Comparison of ENCODE assay signal across 8 mouse cellular contexts in the genomic region with DNA sequence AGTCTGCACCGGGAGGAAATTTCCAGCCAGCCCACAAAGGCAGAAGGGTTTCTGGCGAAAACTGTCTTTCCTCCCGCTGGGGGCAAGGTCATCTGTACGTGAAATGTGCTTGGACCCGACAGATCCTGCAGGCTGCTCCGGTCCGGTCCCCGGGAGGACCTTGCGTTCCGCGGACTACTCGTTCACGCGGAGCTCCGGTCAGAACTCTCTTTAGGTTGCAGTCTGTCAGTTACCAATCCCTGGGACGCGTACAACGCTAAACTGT. TPM values are rescaled to one million over a fixed set of nuclear protein-coding genes. Genes with fewer than 3 reads are reported as not detected.
DNase-seq lines count a peak whose midpoint lies in the region; ATAC-seq and TF ChIP-seq lines count a peak whose summit lies in the region.

No protein-coding gene starts in this region.

- no peaks in the 10 kb centered on the region for H3K27me3 ChIP-seq in embryonic facial prominence, embryonic 15.5 days
- H3K27me3 ChIP-seq in intestine, postnatal 0 days (replicated peaks; ENCODE audit: control insufficient read depth, insufficient read depth, low read length): no peaks in the 10 kb centered on the region
- H3K27me3 ChIP-seq in neural tube, embryonic 12.5 days (replicated peaks): no peaks in the 10 kb centered on the region

- H3K4me2 ChIP-seq in embryonic facial prominence, embryonic 15.5 days (replicated peaks): peak overlapping the region; percentile 94
- peak overlapping the region; percentile 78 for H3K4me2 ChIP-seq in intestine, postnatal 0 days (replicated peaks; ENCODE audit: low read depth)
- H3K4me2 ChIP-seq in neural tube, embryonic 12.5 days (replicated peaks): peak overlapping the region; percentile 98

- peak overlapping the region; percentile 84 for H3K9ac ChIP-seq in embryonic facial prominence, embryonic 15.5 days
- peak overlapping the region; percentile 90 for H3K9ac ChIP-seq in intestine, postnatal 0 days (ENCODE audit: low read depth, low read length)
- peak overlapping the region; percentile 91 for H3K9ac ChIP-seq in neural tube, embryonic 12.5 days

- TF ChIP-seq CTCF in lung, adult 2 months (IDR thresholded peaks at IDR 0.05; ENCODE audit: insufficient read depth, low read length): no peak
- TF ChIP-seq CTCF in intestine, postnatal 0 days (IDR thresholded peaks at IDR 0.05; ENCODE audit: low read depth): no peak

- H3K9me3 ChIP-seq in embryonic facial prominence, embryonic 15.5 days (replicated peaks): no peaks in the 10 kb centered on the region
- no peaks in the 10 kb centered on the region for H3K9me3 ChIP-seq in intestine, postnatal 0 days (ENCODE audit: control insufficient read depth)
- H3K9me3 ChIP-seq in neural tube, embryonic 12.5 days: no peaks in the 10 kb centered on the region

- peak; percentile 82 for DNase-seq in lung, adult 2 months
- DNase-seq in lung, postnatal 36 days: no peak
- DNase-seq in layer of hippocampus, adult 8-10 months (ENCODE audit: low spot score in 2 of 2): no peak
- DNase-seq in left cerebral cortex, postnatal 14 days (ENCODE audit: low spot score in 2 of 2): no peak
- DNase-seq in urinary bladder, postnatal 36 days (ENCODE audit: low spot score in 2 of 2): no peak

- peaks cover 19% of the 10 kb centered on the region for H3K4me1 ChIP-seq in lung, adult 2 months (ENCODE audit: control insufficient read depth, insufficient read depth, low read length)
- peaks cover 61% of the 10 kb centered on the region for H3K4me1 ChIP-seq in embryonic facial prominence, embryonic 15.5 days
- H3K4me1 ChIP-seq in intestine, postnatal 0 days (replicated peaks; ENCODE audit: control insufficient read depth, insufficient read depth, low read length): peaks cover 9% of the 10 kb centered on the region
- H3K4me1 ChIP-seq in neural tube, embryonic 12.5 days: peaks cover 55% of the 10 kb centered on the region

- TF ChIP-seq POLR2A in lung, adult 2 months (IDR thresholded peaks at IDR 0.05; ENCODE audit: borderline replicate concordance, extremely low read depth, low read depth, low read length): no peak

- peak overlapping the region; percentile 90 for H3K4me3 ChIP-seq in lung, adult 2 months (replicated peaks; ENCODE audit: extremely low read depth, low read depth, low read length)
- peak overlapping the region; percentile 75 for H3K4me3 ChIP-seq in embryonic facial prominence, embryonic 15.5 days (replicated peaks)
- peak overlapping the region; percentile 80 for H3K4me3 ChIP-seq in intestine, postnatal 0 days (ENCODE audit: low read depth, low read length)
- H3K4me3 ChIP-seq in neural tube, embryonic 12.5 days: peak overlapping the region; percentile 80

- no peak for ATAC-seq in embryonic facial prominence, embryonic 15.5 days (ENCODE audit: insufficient number of reproducible peaks, low FRiP score, low TSS enrichment, low read depth)
- no peak for ATAC-seq in intestine, postnatal 0 days
- no peak for ATAC-seq in neural tube, embryonic 12.5 days (ENCODE audit: low FRiP score, low read depth)

- WGBS in lung, adult 2 months: under 1% methylated on average over 18 of the region's 18 CpGs
- under 1% methylated on average over 18 of the region's 18 CpGs for WGBS in embryonic facial prominence, embryonic 15.5 days
- under 1% methylated on average over 18 of the region's 18 CpGs for WGBS in intestine, postnatal 0 days
- WGBS in neural tube, embryonic 12.5 days: 0% methylated on average over 18 of the region's 18 CpGs

- intact Hi-C loops in left cerebral cortex, postnatal 14 days (cut with DNase I): no loop called here

- peak overlapping the region; percentile 98 for H3K27ac ChIP-seq in embryonic facial prominence, embryonic 15.5 days (replicated peaks)
- peak overlapping the region; percentile 98 for H3K27ac ChIP-seq in intestine, postnatal 0 days (ENCODE audit: low read depth, low read length)
- peak overlapping the region; percentile 95 for H3K27ac ChIP-seq in neural tube, embryonic 12.5 days

- H3K36me3 ChIP-seq in embryonic facial prominence, embryonic 15.5 days: peaks cover 37% of the 10 kb centered on the region
- H3K36me3 ChIP-seq in intestine, postnatal 0 days (ENCODE audit: control insufficient read depth, insufficient read depth): peaks cover 30% of the 10 kb centered on the region
- peaks cover 40% of the 10 kb centered on the region for H3K36me3 ChIP-seq in neural tube, embryonic 12.5 days

RNA-seq across cellular contexts. Expression of gene Kdm6b, which starts 3.5 kb away (rescaled TPM):
- polyA plus RNA-seq in lung, adult 2 months (2012; rRNA removed): 19.4 and 21.0 TPM in 2 replicates
- 35.5 and 37.2 TPM in 2 replicates for polyA plus RNA-seq in embryonic facial prominence, embryonic 15.5 days (2015; fragmentation: Nextera tagmentation; extraction: Ambion mirVana)
- polyA plus RNA-seq in intestine, postnatal 0 days (2015; fragmentation: Nextera tagmentation; extraction: Ambion mirVana): 18.2 and 23.6 TPM in 2 replicates
- polyA plus RNA-seq in neural tube, embryonic 12.5 days (2016; fragmentation: Nextera tagmentation; extraction: Ambion mirVana): 48.6 and 52.4 TPM in 2 replicates
- 10 to 100 TPM; 32.3 to 36.4 (median 34.8) TPM for total RNA-seq in layer of hippocampus, adult 8-10 months (2022)
- total RNA-seq in left cerebral cortex, postnatal 14 days (2021): 10 to 100 TPM; 33.0 to 33.3 TPM

RNA-seq across cellular contexts. Expression of gene Tmem88, which starts 11.9 kb away (rescaled TPM):
- 37.8 and 63.1 TPM in 2 replicates for polyA plus RNA-seq in lung, adult 2 months (2012; rRNA removed)
- polyA plus RNA-seq in embryonic facial prominence, embryonic 15.5 days (2015; fragmentation: Nextera tagmentation; extraction: Ambion mirVana): 19.5 and 20.0 TPM in 2 replicates
- polyA plus RNA-seq in intestine, postnatal 0 days (2015; fragmentation: Nextera tagmentation; extraction: Ambion mirVana): 24.1 and 24.9 TPM in 2 replicates
- polyA plus RNA-seq in neural tube, embryonic 12.5 days (2016; fragmentation: Nextera tagmentation; extraction: Ambion mirVana): 13.7 TPM in 2 replicates
- total RNA-seq in layer of hippocampus, adult 8-10 months (2022): 1 to 10 TPM; 2.2 to 2.8 (median 2.5) TPM
- 1 to 10 TPM; 2.6 to 2.9 TPM for total RNA-seq in left cerebral cortex, postnatal 14 days (2021)

RNA-seq across cellular contexts. Expression of gene Cyb5d1, which starts 14.5 kb away (rescaled TPM):
- polyA plus RNA-seq in lung, adult 2 months (2012; rRNA removed): 21.9 and 24.7 TPM in 2 replicates
- polyA plus RNA-seq in embryonic facial prominence, embryonic 15.5 days (2015; fragmentation: Nextera tagmentation; extraction: Ambion mirVana): 32.6 and 40.9 TPM in 2 replicates
- 8.6 and 8.9 TPM in 2 replicates for polyA plus RNA-seq in intestine, postnatal 0 days (2015; fragmentation: Nextera tagmentation; extraction: Ambion mirVana)
- polyA plus RNA-seq in neural tube, embryonic 12.5 days (2016; fragmentation: Nextera tagmentation; extraction: Ambion mirVana): 48.5 and 49.9 TPM in 2 replicates
- total RNA-seq in layer of hippocampus, adult 8-10 months (2022): 10 to 100 TPM; 37.5 to 51.2 (median 46.5) TPM
- 10 to 100 TPM; 36.8 to 42.0 TPM for total RNA-seq in left cerebral cortex, postnatal 14 days (2021)

RNA-seq across cellular contexts. Expression of gene Naa38, which starts 14.7 kb away (rescaled TPM):
- polyA plus RNA-seq in lung, adult 2 months (2012; rRNA removed): 129 and 141 TPM in 2 replicates
- polyA plus RNA-seq in embryonic facial prominence, embryonic 15.5 days (2015; fragmentation: Nextera tagmentation; extraction: Ambion mirVana): 150 and 158 TPM in 2 replicates
- polyA plus RNA-seq in intestine, postnatal 0 days (2015; fragmentation: Nextera tagmentation; extraction: Ambion mirVana): 159 and 164 TPM in 2 replicates
- polyA plus RNA-seq in neural tube, embryonic 12.5 days (2016; fragmentation: Nextera tagmentation; extraction: Ambion mirVana): 105 and 111 TPM in 2 replicates
- total RNA-seq in layer of hippocampus, adult 8-10 months (2022): 100 to 1,000 TPM; 101 to 126 (median 111) TPM
- 100 to 1,000 TPM in 1 of 2 experiments, 10 to 100 TPM in 1; 92.0 to 106 TPM for total RNA-seq in left cerebral cortex, postnatal 14 days (2021)

RNA-seq across cellular contexts. Expression of gene Chd3, which starts 40.8 kb away (rescaled TPM):
- 120 and 135 TPM in 2 replicates for polyA plus RNA-seq in lung, adult 2 months (2012; rRNA removed)
- 88.3 and 91.8 TPM in 2 replicates for polyA plus RNA-seq in embryonic facial prominence, embryonic 15.5 days (2015; fragmentation: Nextera tagmentation; extraction: Ambion mirVana)
- 19.4 and 24.8 TPM in 2 replicates for polyA plus RNA-seq in intestine, postnatal 0 days (2015; fragmentation: Nextera tagmentation; extraction: Ambion mirVana)
- polyA plus RNA-seq in neural tube, embryonic 12.5 days (2016; fragmentation: Nextera tagmentation; extraction: Ambion mirVana): 87.1 and 93.0 TPM in 2 replicates
- total RNA-seq in layer of hippocampus, adult 8-10 months (2022): 100 to 1,000 TPM; 435 to 510 (median 495) TPM
- 100 to 1,000 TPM; 531 to 563 TPM for total RNA-seq in left cerebral cortex, postnatal 14 days (2021)
